Mouse (Mus musculus) 3T3-L1 (cell line): ENCODE data around the gene Adrm1.

Experiments
- DNase-seq: peaks from one replicate; pipeline ENCODE4 v3.0.0-alpha.2; 2015; ENCODE audit warnings: low read depth, low spot score

Gene Adrm1

DNA sequence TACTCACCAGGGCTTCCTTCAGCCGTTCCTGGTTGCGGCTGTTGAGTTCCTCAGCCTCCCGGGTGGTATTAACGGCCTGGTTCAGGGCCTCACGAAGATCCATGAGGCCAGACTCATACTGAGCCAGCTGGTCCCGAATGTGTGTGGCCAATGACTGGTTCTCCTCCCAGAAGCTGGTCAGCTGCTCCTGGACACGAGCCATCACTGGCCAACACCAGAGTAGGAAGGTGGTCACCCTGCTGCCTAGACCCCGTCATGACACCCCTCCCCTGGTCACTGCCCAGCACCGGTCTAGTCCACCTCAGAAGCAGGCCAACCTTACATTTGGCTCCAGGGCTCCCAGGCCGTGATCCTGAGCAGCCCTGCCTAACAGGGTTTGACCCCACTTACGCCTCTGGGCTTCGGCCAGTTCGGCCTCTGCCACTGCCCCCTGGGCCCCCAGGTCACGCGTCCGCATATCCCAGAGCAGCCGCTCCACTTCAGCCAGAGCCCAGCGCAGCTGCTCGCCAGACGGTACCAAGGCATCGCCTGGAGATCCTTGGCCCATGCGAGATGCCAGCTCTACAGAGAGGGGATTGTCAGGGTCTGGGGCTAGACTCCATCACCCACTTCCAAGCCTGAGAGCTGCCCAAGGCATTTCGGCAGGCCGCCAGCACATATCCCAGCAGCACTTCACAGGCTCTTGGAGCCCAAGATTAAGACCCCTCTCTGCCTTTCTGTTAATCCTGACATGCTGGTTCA lies 12.9 kb downstream of the Adrm1 start:
- DNase-seq: no peak

DNA sequence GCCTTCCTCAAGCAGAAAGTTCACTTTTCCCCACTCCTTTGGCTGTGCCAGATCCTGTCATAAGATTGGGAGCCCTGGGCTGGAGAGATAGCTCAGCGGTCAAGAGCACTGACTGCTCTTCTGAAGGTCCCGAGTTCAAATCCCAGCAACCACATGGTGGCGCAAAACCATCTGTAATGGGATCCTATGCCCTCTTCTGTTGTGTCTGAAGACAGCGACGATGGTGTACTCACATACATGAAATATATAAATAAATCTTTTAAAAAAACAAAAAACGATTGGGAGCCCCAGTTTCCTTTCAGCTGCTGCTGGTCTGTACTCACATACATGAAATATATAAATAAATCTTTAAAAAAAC lies 13.4 kb downstream of the Adrm1 start:
- peak; percentile 75 for DNase-seq

DNA sequence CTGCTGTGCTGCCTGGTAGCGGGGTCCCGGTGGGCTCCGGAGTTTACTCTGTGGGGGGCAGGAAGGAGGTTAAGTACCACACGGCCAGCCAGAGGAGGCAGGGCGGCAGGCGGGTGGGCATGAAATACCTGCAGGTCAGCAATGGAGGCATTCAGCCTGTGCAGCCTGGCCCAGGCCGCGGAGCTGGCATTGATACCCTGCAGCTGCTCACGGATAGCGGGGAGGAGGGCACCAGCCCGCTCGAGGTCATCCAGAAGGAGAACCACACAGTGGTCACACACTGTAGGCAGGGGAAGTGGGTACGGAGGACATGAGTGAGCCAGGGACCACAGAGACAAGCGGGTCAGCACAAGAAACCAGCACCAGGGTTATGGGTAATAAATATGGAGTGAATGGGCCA lies 14.4 kb downstream of the Adrm1 start:
- no peak for DNase-seq

DNA sequence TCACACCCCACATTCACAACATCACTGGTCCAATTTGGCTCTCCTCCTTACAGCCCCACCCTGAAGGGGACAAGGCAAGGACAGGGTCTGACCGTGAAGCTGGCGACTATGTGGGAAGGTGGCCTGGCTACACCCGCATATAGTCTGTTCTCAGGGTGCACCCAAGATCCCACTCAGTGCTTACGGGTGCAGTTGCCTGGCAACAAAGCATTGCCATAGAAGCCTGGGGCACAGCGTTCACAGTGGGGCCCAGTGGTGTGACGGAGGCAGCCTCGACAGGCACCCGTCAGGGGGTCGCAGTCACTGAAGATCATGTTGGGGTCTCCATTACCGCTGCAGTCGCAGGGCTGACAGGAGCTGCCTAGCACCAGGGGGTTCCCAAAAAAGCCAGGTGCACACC lies 16.1 kb downstream of the Adrm1 start:
- DNase-seq: no peak

DNA sequence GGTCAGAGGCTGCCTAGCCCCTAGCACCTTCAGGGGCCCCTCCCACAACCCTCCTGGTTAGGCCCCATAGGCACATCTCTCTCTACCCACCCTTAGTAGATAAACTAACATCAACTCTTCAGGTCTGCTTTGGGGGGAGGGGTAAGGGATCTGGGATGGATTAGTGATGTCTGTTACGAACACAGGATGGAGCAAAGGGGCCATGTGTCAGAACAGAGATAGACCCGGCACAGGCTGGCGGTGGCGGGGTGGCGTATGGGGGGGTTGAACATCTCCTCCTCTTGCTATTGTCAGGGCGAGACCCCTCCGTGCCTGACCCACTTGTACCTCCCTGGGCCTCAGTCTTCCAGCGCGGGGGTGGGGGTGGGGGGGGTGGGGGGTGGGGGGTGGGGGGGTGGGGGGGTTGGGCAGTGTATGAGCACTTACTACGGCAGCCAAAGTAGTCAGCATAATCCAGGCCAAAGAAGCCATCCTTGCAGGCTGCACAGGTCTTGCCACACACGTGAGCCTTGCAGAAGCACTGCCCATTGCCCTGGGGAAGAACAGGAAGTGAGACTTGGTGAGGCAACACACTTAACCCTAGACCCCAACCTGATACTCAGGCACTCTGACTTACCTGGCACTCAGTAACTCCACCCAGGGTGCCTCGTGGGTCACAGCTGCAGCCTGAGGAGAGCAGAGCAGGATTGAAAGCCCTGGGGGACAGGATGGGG lies 25.5 kb downstream of the Adrm1 start:
- DNase-seq: no peak

DNA sequence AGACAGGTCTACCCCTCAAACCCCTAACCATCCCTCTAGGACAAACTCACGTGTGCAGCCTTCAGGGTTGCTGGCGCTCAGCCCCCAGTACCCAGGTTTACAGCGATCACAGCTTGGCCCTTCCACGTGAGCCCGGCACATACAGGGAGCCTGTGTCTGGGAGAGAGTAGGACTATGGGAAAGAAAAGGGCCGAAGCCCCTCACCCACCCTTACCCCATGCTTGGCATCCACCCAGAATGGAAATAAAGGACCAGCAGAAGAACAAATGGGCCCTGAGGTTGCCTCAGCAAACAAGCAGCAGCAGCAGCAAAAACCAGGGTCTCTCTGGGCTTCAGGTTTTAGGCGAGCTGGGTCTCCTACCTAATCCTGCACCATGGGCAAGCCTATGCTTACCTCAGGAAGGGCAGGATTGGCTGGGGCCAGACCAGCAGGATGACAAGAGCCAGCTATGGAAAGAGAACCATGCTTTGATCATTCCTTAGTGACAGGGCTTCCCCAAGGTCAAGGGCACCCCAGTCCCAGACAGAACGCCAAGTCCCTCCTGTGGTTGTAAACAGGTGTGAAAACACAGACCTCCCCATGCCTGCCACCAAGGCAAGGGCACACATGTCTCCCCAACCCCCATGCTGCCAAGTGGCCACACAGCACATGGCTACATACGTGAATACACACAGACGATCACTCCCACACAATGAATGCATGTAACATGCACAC lies 26.2 kb downstream of the Adrm1 start:
- no peak for DNase-seq

DNA sequence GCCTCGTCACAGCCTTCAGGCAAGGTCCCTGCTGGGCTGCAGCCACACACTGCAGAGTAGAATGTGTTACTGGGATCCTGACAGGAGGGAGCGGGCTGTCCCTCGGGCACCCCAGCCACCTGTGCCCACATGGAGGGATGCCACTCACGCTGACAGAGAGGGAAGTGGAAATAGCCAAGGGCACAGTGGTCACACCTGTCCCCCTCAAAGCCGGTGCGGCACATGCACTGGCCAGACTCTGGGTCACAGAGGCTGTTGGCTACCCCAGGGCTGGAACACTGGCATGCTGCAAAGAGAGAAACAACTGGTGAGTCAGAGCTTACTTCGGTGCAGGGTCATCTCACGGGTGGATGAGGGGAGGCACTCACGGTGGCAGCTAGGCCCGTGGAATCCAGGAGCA lies 27.5 kb downstream of the Adrm1 start:
- DNase-seq: no peak

DNA sequence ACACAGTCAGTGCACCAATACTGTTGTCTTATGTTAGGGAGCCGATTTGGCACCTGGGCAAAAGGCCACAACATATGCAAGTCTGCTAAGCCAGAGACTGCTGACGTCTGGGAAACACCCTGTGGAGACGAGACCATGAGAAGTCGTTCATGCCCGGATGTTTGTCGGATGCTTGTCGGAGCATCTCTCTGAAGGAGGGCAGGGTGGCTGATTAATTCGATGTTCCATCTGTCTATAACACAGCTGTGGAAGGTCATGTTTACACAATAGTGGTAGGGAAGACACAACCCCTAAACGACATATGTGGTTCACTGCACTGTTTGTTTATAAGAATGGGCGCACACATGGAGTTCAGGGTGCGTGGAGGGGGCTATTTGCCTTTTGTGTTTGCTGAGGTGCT lies 29.4 kb downstream of the Adrm1 start:
- DNase-seq: no peak

DNA sequence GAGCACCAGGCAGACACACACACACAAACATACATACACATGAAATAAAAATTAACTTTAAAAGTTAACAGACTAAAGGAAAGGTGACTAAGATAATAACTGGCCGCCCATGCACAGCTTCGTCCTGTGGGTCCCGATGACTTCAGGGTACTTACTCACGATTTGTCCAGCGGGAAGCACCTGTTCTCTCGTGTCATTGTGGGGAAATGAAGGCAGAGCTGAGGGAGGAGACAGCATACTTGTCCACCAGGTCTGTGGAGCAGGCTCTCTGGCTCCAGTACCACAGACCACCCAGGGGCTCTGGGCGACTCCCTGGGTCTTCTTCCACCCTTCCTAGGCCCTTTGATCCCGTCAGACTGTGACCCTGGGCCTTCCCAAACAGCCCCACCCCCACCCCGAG lies 30.0 kb downstream of the Adrm1 start:
- DNase-seq: no peak

DNA sequence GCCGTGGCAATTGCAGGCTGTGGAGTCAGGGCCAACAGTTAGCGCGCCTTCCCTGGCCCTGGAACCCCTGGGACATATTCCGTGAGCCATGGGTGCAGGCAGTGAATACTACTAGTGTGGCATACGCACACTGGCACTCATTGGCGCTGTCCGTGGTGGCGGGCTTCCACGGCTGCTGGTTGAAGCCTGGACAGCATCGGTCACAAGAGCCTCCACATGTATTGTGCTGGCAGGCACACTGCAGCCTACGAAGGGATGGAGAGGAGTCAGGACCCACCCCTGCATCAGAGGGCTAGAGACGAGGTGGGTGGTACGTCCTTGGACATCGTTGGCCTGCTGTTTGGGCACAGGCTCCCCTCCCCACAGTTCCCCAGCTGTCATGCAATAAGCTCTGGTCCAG lies 31.0 kb downstream of the Adrm1 start:
- DNase-seq: no peak

DNA sequence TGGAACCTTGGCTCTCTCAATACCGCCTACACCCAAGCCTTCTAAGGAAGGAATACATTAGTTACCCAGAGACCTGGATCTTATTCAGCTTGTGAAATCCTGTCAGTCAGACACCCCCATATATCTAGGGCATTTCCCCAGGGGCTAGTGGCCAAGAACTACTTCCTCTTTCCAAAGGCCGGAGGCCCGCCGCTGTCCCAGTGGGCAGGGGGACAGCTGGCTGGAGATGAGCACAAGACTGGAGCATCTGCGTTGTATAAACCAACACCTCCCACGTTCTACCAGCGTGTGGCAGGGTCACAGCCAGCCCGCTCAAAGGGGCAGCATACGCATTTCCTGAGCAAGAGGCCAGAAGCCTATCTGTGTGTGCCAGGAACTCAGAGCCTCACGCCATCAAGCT lies 31.5 kb downstream of the Adrm1 start:
- DNase-seq: no peak

DNA sequence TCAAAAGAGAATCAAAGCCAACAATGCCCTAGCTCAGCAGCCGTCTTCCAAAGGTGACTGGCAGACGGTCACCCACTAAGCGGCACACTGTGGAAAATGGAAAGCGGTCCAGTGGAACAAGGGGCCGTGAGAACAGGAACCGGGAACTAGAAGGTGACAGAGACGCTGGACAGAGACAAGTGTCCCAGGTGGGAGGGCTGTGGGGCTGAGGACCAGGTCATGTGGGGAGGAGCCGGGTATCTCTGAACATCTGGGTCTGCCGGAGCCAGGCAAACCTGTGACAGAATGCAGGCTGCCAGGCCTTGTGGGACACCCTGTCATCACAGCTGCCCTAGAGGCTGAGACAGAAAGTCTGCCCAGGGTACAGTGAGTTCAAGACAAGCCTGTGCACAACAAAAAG lies 33.2 kb downstream of the Adrm1 start:
- no peak for DNase-seq

DNA sequence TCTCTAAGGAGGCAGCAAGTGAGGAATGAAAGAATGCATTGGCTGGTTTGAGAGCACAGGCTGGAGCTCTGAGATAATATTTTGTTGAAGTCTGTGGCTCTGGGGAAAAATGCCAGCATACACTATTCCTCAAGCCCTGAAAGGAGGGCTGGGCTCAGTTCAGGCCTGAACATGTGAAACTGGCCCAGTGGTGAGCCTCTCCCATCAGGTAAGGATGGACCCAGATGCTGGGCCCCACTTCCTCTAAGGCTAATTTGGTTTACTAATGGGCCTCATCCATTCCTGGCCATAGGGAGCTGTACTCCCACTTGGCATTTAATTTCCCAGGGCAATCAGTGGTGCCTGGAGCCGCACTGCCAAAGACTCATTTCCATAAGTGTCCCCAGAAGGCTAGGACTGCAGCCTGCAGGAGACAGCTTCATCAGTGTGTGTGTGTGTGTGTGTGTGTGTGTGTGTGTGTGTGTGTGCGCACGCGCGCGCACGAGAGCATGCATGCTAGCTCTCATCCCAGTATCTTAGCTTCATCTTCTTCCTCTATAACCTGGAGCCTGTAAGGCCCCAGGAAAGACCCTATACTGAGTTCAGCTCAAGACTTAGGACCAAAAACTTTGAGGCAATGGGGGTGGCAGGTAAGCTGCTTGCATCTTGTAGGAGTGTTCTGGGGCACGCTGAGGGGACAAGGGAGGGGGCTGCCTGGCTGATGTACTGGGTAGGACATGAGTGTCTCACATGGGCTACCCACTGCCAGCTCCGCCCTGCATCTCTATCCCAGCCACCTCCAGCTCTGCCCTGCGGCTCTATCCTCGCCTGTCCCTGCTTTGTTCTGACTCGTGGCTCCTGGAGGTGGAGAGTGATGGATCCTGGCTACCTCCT lies 34.0 kb downstream of the Adrm1 start:
- no peak for DNase-seq

DNA sequence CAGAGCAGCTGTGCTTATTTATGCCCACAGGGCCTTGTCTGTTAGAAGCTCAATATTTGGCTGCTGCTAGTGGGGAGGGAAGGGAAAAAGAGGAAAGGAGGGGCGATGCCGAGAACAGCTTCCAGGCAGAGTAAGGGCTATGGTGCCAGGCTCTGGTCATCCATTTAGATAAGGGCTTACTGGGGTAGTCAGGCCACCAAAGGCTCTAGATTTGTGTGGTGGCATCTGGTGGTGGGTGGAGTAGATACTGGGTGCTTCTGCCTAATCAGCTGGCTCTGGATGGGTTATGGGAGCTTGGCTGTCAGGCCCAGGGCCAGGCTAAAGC lies 34.6 kb downstream of the Adrm1 start:
- DNase-seq: no peak

DNA sequence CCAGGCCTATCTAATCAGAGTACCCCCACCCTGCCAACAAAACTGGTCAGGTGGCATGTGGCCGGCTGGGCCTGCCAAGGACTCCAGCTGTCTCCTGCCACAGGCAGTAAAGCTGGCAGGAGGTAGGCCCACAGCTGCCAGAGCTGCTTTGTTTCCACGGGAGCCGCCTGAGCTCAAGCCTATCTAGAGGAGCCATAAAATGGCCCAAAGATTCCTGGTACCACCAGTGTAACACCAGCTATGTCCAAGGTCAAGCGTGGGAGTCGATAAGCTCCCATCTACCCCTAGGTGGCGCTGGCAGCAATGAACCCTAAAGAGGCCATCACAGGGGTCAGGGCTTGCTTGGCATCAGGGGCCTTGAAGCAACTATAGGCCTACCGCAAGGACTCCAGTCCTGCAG lies 36.6 kb downstream of the Adrm1 start:
- DNase-seq: no peak

DNA sequence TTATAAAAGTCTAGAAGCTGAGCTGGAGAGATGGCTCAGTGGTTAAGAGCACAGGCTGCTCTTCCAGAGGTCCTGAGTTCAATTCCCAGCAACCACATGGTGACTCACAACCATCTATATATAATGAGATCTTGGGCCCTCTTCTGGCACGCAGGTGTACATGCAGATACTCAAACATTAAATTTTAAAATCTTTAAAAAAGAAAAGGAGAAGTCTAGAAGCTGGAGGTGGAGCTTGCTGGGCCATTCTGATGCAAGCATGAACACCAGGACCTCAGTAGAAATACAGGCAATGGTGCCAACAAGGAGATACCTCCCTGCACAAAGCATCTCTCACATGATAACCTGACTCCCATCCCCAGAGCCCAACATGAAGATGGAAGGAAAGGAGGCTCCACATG lies 37.7 kb downstream of the Adrm1 start:
- DNase-seq: no peak

DNA sequence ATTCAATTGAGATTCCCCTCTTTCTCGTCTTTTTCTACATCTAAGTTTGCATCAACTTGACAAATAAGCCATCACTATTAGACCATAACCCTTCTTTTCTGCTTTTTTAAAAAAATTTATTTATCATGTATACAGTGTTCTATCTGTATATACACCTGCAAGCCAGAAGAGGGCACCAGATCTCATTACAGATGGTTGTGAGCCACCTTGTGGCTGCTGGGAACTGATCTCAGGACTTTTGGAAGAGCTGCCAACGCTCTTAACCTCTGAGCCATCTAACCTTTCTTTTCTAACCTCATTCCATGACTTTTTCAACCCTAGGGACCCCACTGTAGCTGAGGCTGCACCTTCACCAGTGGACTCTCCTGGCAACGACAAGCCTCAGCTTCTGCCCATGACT lies 41.0 kb downstream of the Adrm1 start:
- DNase-seq: no peak

DNA sequence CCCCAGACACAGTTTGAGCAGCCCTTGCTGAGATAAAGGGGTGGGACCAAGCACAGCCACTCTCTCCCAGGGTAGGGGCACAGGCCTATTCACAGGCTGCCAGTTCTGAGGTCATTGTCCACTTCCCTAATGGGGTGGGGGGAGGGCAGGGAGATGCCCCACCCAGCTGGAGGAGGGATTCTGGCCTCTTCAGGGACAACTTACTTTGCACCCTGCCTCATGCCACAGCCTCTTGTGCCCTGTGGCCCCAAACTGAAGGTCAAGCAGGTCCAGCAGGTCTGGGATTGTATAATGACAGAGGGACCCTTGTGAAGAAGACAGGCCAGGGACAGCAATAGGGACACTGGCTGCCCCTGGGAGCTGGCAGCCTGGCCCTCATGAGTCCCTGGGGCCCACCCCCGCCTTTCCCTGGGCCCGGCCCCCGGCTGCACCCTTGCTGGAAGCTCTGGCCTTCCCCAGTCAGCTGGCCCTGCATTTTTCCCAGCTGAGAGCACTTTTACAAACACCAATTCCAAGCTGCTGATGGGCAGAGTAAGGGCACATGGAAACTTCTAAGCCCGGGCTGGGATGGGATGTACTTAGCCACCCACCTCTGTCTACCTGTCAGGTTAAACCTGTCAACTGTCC lies 43.2 kb downstream of the Adrm1 start:
- DNase-seq: no peak

DNA sequence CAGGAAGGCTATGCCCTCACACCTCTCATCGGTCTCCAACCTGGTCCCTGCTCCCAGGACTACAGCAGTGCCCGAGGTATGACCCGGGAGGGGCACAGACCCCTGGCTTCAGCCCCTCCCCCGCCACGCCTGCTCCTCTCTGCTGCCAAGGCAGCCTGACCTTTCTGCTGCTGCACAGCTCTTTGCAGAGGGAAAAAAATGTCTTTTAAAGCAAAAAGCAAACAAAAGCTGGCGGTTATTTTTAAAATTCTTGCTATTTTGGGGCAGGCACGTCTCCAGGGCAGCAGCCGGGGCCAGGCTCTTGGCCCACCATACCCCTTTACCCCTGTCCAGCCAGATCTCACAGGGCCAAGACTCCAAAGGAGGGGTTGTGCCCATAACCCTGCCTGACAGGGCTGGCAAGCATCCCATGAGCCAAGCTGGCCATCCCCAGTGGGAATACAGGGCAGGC lies 43.8 kb downstream of the Adrm1 start:
- DNase-seq: no peak

DNA sequence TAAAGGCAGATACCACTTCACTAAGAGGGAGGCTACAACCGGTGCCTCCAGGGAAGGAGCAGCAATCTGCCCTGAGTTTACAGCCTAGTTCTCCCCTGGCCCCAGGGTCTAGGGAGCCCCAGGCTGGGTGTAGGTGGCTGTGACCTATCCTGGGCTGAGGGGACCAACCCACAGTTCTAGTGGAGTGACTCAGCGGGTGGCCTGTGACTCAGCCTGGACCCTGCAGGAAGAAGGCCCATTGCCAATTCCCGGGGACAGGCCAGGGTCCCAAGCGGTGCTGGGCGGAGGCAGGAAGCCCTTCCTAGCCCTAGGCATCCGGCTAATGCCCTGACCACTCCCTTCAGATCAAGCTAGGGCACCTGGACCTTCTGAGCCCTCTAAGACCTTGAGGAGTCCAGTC lies 44.7 kb downstream of the Adrm1 start:
- peak; percentile 50 for DNase-seq

DNA sequence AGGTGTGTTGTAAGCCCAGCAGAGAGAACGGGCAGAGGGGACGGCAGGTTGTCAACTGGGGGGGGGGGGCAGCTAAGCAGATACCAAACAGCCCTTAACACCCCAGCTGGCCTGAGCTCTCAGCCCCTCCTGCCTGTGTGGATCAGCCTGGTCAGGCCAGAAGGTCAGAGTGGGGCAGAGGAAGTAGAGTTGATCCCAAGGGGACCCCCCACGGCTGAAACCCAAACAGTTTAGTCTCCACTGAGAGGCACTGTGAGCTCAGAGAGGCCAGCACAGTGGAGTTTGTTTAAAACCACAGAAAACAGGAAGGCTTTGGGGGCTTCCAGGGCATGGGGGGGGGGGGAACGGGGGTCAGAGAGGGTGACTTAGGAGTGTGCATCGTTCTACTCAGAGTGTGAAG lies 45.6 kb downstream of the Adrm1 start:
- no peak for DNase-seq

DNA sequence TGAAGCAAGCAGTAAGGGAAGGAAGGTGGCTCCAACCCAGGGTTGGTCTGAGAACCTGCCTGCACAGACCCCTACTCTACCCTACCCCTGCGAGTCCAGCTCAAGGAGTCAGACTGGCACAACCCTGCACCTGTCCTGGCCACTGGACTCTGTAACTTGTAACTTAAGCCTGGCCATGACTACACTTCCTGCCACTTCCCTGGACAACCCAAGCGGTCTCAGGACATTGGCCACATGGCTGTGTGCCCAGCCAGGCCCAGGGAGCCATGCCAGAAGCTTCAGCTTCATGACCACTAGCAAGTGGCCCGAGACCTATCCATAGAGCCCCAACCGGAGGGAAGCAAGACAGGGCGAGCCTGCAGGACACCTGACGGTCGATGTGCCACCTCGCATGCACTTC lies 46.3 kb downstream of the Adrm1 start:
- DNase-seq: peak; percentile 60
